Mouse (Mus musculus) myocyte (in vitro differentiated cells): ENCODE data around the gene Scfd2.

Experiments
- CEBPB ChIP-seq: IDR thresholded peaks from 2 replicates; pipeline ENCODE4 v1.6.1; 2011; ENCODE audit warnings: mild to moderate bottlenecking, moderate library complexity; ENCODE audit not compliant: poor library complexity, insufficient read depth, severe bottlenecking
- E2F4 ChIP-seq: IDR thresholded peaks from one replicate; pipeline ENCODE4 v1.6.1; 2011; ENCODE audit warnings: mild to moderate bottlenecking, control low read depth, moderate library complexity; ENCODE audit not compliant: insufficient read depth
- MAX ChIP-seq: IDR thresholded peaks from one replicate; pipeline ENCODE4 v1.6.1; 2011; ENCODE audit warnings: low read depth, mild to moderate bottlenecking, control low read depth
- MYOD1 ChIP-seq, 3 experiments: IDR thresholded peaks; one replicate each; pipeline ENCODE4 v1.6.1; 2011; ENCODE audit warnings: control low read depth in 2 of 3, low read depth in 2 of 3, mild to moderate bottlenecking in 2 of 3, moderate library complexity in 1 of 3; ENCODE audit not compliant: insufficient read length in 2 of 3, control insufficient read depth in 1 of 3
- MYOG ChIP-seq, 3 experiments: IDR thresholded peaks; one replicate each; pipeline ENCODE4 v1.6.1; 2011; ENCODE audit warnings: control low read depth in 2 of 3, low read depth in 2 of 3, mild to moderate bottlenecking in 2 of 3; ENCODE audit not compliant: insufficient read length in 2 of 3, control insufficient read depth in 1 of 3, insufficient read depth in 1 of 3
- POLR2A ChIP-seq: IDR thresholded peaks from one replicate; pipeline ENCODE4 v1.6.1; 2011; ENCODE audit warnings: low read depth, mild to moderate bottlenecking, control low read depth, moderate library complexity; ENCODE audit not compliant: insufficient read length
- POLR2AphosphoS2 ChIP-seq: IDR thresholded peaks from one replicate; pipeline ENCODE4 v1.6.1; 2011; ENCODE audit warnings: low read depth, control low read depth; ENCODE audit not compliant: insufficient read length
- REST ChIP-seq: IDR thresholded peaks from one replicate; pipeline ENCODE4 v1.6.1; 2011; ENCODE audit warnings: mild to moderate bottlenecking, control low read depth, moderate library complexity; ENCODE audit not compliant: insufficient read depth, insufficient read length
- TCF12 ChIP-seq: IDR thresholded peaks from one replicate; pipeline ENCODE4 v1.6.1; 2011; ENCODE audit warnings: mild to moderate bottlenecking, control low read depth; ENCODE audit not compliant: poor library complexity, insufficient read depth, severe bottlenecking
- USF1 ChIP-seq: IDR thresholded peaks from one replicate; pipeline ENCODE4 v1.6.1; 2011; ENCODE audit warnings: low read depth, mild to moderate bottlenecking, control low read depth, moderate library complexity

- TF ChIP-seq POLR2A (no peak), MAX (no peak), USF1 (no peak), REST (no peak), CEBPB (no peak), MYOG (IDR thresholded peaks at IDR 0.05; ENCODE audit: control insufficient read depth in 1 of 3, insufficient read depth in 1 of 3, insufficient read length in 2 of 3, low read depth in 2 of 3) (no peak), TCF12 (no peak), E2F4 (no peak), MYOD1 (IDR thresholded peaks at IDR 0.05; ENCODE audit: control insufficient read depth in 1 of 3, insufficient read length in 2 of 3, low read depth in 2 of 3) (no peak), POLR2AphosphoS2 (no peak)
Observed at GRCm38 (mm10) chr5:74350909-74351308, 180.7 kb downstream of the Scfd2 start.
